In the genomic region with DNA sequence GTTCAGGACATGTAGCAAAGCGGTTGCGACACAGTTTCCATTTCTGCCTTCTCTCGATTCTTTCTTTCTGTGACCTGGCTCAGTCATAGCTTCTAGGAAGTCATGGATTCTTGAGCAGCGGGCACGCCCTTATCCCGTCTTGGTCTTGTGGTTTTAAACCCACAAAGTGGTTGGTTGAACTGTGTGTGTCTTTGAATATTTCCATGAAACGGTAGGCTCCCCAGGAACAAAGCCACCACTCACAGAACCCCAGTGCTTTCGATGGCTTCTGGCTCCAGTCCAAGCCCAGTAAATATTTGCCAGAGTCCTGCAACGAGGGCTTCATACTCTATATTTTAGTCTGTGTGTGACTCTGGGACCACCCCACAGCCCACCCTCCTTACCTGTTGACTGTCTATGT, we compare ENCODE assay signal across 12 mouse cellular contexts. TPM values are rescaled to one million over a fixed set of nuclear protein-coding genes. Genes with fewer than 3 reads are reported as not detected.
DNase-seq lines count a peak whose midpoint lies in the region; ATAC-seq lines count a peak whose summit lies in the region.
"Had no signal": no experiment of that assay in that cellular context is flagged by ENCODE, and none has a peak within 500 bp of the region (broad histone marks: within the 10 kb centered on the region; RNA-seq: fewer than 3 reads in every experiment).

No protein-coding gene starts in this region.

- 0 out of 2 replicates have a peak, but pooled peaks have one; percentile 39 for ATAC-seq in common myeloid progenitor, adult 5-6 weeks (replicated peaks; ENCODE audit: low read depth, poor library complexity, severe bottlenecking)
- peak; percentile 49 for ATAC-seq in megakaryocyte, adult 5-6 weeks (ENCODE audit: poor library complexity, severe bottlenecking)
- ATAC-seq: inflammation-experienced regulatory T-cells, adult 6 months had no signal

- DNase-seq in cerebellum, adult 9-11 months = peak; percentile 59
- DNase-seq in cerebellum, postnatal 4 days (ENCODE audit: low spot score in 2 of 2) = no peak
- peak; percentile 72 for DNase-seq in kidney, postnatal 14 days
- no peak for DNase-seq in left cerebral cortex, adult 18-20 months (ENCODE audit: low spot score in 2 of 2)
- DNase-seq in adrenal gland, postnatal 25 days = no peak
- no peak for DNase-seq in heart, postnatal 4 days
- DNase-seq: adrenal gland, postnatal 14 days; right cerebral cortex, postnatal 4 days; thymus, adult 18-20 months had no signal

RNA-seq across cellular contexts. Expression of gene Kcnk1, which starts 31.6 kb away (rescaled TPM):
- not detected in 2 replicates for total RNA-seq in common myeloid progenitor, adult 5-6 weeks (2017)
- total RNA-seq in megakaryocyte, adult 5-6 weeks (2015) = 0.13 and 0.46 TPM in 2 replicates
- total RNA-seq in megakaryocyte, adult 5-6 weeks (2017) = 0.77 TPM in 1 of 2 replicates, not detected in the other
- total RNA-seq in left cerebral cortex, adult 18-20 months (2021) = 10 to 100 TPM; 86.5 to 87.8 TPM
- 1.8 TPM in 2 replicates for total RNA-seq in adrenal gland, postnatal 25 days (2021)
- total RNA-seq in heart, postnatal 4 days (2021) = under 1 TPM; 0.77 to 0.98 TPM

Comparison
In these comparisons a context has a peak if more than half of its experiments do, and no peak if none do; other contexts are left out.
1. DNase-seq: peak in cerebellum, adult 9-11 months (single experiment) and kidney, postnatal 14 days (single experiment); none in cerebellum, postnatal 4 days (0 of 2), left cerebral cortex, adult 18-20 months (0 of 2), adrenal gland, postnatal 25 days (single experiment) and heart, postnatal 4 days (single experiment).
2. RNA of gene Kcnk1, which starts 31.6 kb away (total RNA-seq): 86.5 to 87.8 TPM in left cerebral cortex, adult 18-20 months; 1.8 TPM in adrenal gland, postnatal 25 days, 0.77 to 0.98 TPM in heart, postnatal 4 days, 0.13 to 0.77 TPM in megakaryocyte, adult 5-6 weeks and not detected in common myeloid progenitor, adult 5-6 weeks; every median in the first group is over 10 times any median in the second.